8 mouse cellular contexts compared by ENCODE assay signal in genomic region chr8:84730541-84731370, GRCm38 (mm10). TPM values are rescaled to one million over a fixed set of nuclear protein-coding genes. Genes with fewer than 3 reads are reported as not detected.
A peak's percentile ranks its signal among the peaks of the same experiment; 100 is the strongest.
DNase-seq lines count a peak whose midpoint lies in the region; ATAC-seq and TF ChIP-seq lines count a peak whose summit lies in the region.

No protein-coding gene starts in this region.

- H3K9ac ChIP-seq in intestine, embryonic 16.5 days (ENCODE audit: low read depth, low read length) = peak overlapping the region; percentile 51; the same call in 1 of the 2 replicates

- no peaks in the 10 kb centered on the region for H3K9me3 ChIP-seq in intestine, embryonic 16.5 days (ENCODE audit: control insufficient read depth, low read length)

- TF ChIP-seq POLR2A in myocyte (IDR thresholded peaks at IDR 0.05; ENCODE audit: insufficient read length, low read depth) = no peak

- no peaks in the 10 kb centered on the region for H3K36me3 ChIP-seq in intestine, embryonic 16.5 days (ENCODE audit: control insufficient read depth, insufficient read depth, low read length)
- peaks cover 10% of the 10 kb centered on the region for H3K36me3 ChIP-seq in myocyte (ENCODE audit: control insufficient read depth, insufficient read depth)

- H3K4me1 ChIP-seq in intestine, embryonic 16.5 days (ENCODE audit: control insufficient read depth, insufficient read depth, low read length) = peaks cover 36% of the 10 kb centered on the region

- ATAC-seq in intestine, embryonic 16.5 days = peak; percentile 72

- H3K79me2 ChIP-seq in myocyte (ENCODE audit: control insufficient read depth, insufficient read depth) = peaks cover 23% of the 10 kb centered on the region

- H3K27ac ChIP-seq in intestine, embryonic 16.5 days (ENCODE audit: low read length) = peak overlapping the region; percentile 50; the same call in 1 of the 2 replicates

- no peak overlapping the region for H3K4me2 ChIP-seq in intestine, embryonic 16.5 days (ENCODE audit: low read depth, low read length)
- peak overlapping the region; percentile 42 for H3K4me2 ChIP-seq in myocyte (ENCODE audit: low read depth)

- no peak overlapping the region for H3ac ChIP-seq in myocyte (ENCODE audit: control insufficient read depth, insufficient read length)

- peak; percentile 69 to 71 for DNase-seq in cerebellum, postnatal 10 days
- DNase-seq in cerebellum, adult 11 months = no peak
- DNase-seq in Muller cell, postnatal 12 days (ENCODE audit: inconsistent ontology term) = peak; percentile 84
- DNase-seq in gastrocnemius, postnatal 14 days = peak; percentile 79
- DNase-seq in thymus, postnatal 36 days = no peak
- no peak for DNase-seq in right cerebral cortex, postnatal 36 days (ENCODE audit: low spot score in 2 of 2)

- WGBS in intestine, embryonic 16.5 days = 41% methylated on average over 9 of the region's 9 CpGs

- H3K27me3 ChIP-seq in intestine, embryonic 16.5 days (replicated peaks; ENCODE audit: control insufficient read depth, insufficient read depth, low read length) = no peaks in the 10 kb centered on the region
- no peaks in the 10 kb centered on the region for H3K27me3 ChIP-seq in myocyte (ENCODE audit: control insufficient read depth, insufficient read depth, insufficient read length)

- intact Hi-C loops in gastrocnemius, postnatal 14 days (cut with DNase I; ENCODE audit: low total_unique reads) = no loop called here

- no peak overlapping the region for H3K4me3 ChIP-seq in intestine, embryonic 16.5 days (ENCODE audit: low read length)
- no peak overlapping the region for H3K4me3 ChIP-seq in myocyte

TF ChIP-seq in myocyte, 11 proteins besides CTCF, POLR2A, EP300 and RAD21:
- TF ChIP-seq MYOG (IDR thresholded peaks at IDR 0.05; ENCODE audit: control insufficient read depth in 1 of 3, insufficient read depth in 1 of 3, insufficient read length in 2 of 3, low read depth in 2 of 3) (peak in 1 of 3 experiments; percentile 57), SRF (IDR thresholded peaks at IDR 0.05; ENCODE audit: control insufficient read depth, insufficient read length, low read depth) (no peak), E2F4 (IDR thresholded peaks at IDR 0.05; ENCODE audit: insufficient read depth) (no peak), REST (IDR thresholded peaks at IDR 0.05; ENCODE audit: insufficient read depth, insufficient read length) (no peak), TCF3 (IDR thresholded peaks at IDR 0.05; ENCODE audit: insufficient read length, low read depth) (no peak), MYOD1 (IDR thresholded peaks at IDR 0.05; ENCODE audit: control insufficient read depth in 1 of 3, insufficient read length in 2 of 3, low read depth in 2 of 3) (peak in 2 of 3 experiments; percentile 57 to 63), TCF12 (IDR thresholded peaks at IDR 0.05; ENCODE audit: insufficient read depth, poor library complexity, severe bottlenecking) (peak; percentile 2), USF1 (IDR thresholded peaks at IDR 0.05; ENCODE audit: low read depth) (no peak), CEBPB (IDR thresholded peaks at IDR 0.05; ENCODE audit: insufficient read depth, poor library complexity, severe bottlenecking) (no peak), MAX (IDR thresholded peaks at IDR 0.05; ENCODE audit: low read depth) (no peak), POLR2AphosphoS2 (IDR thresholded peaks at IDR 0.05; ENCODE audit: insufficient read length, low read depth) (no peak)

RNA-seq across cellular contexts. Expression of gene G430095P16Rik, which starts 7.9 kb away (rescaled TPM):
- 1 to 10 TPM in 1 of 2 experiments, under 1 TPM in 1; 0.66 to 1.1 TPM for total RNA-seq in gastrocnemius, postnatal 14 days (2021)
- polyA plus RNA-seq in intestine, embryonic 16.5 days (2015; fragmentation: Nextera tagmentation; extraction: Ambion mirVana) = 2.0 and 2.6 TPM in 2 replicates
- 9.4 TPM for polyA plus RNA-seq in myocyte (2012; fragmentation: generic; extraction: Trizol)

RNA-seq across cellular contexts. Expression of gene Lyl1, which starts 29.5 kb away (rescaled TPM):
- 1 to 10 TPM; 2.7 to 2.9 TPM for total RNA-seq in gastrocnemius, postnatal 14 days (2021)
- 4.9 and 5.0 TPM in 2 replicates for polyA plus RNA-seq in intestine, embryonic 16.5 days (2015; fragmentation: Nextera tagmentation; extraction: Ambion mirVana)
- not detected for polyA plus RNA-seq in myocyte (2012; fragmentation: generic; extraction: Trizol)

RNA-seq across cellular contexts. Expression of gene Nacc1, which starts 43.1 kb away (rescaled TPM):
- total RNA-seq in gastrocnemius, postnatal 14 days (2021) = 10 to 100 TPM; 25.7 to 33.6 TPM
- polyA plus RNA-seq in intestine, embryonic 16.5 days (2015; fragmentation: Nextera tagmentation; extraction: Ambion mirVana) = 11.0 and 14.8 TPM in 2 replicates
- polyA plus RNA-seq in myocyte (2012; fragmentation: generic; extraction: Trizol) = 56.1 TPM

RNA-seq across cellular contexts. Expression of gene Trmt1, which starts 44.6 kb away (rescaled TPM):
- total RNA-seq in gastrocnemius, postnatal 14 days (2021) = 10 to 100 TPM; 26.0 to 36.2 TPM
- polyA plus RNA-seq in intestine, embryonic 16.5 days (2015; fragmentation: Nextera tagmentation; extraction: Ambion mirVana) = 60.0 and 67.1 TPM in 2 replicates
- 94.4 TPM for polyA plus RNA-seq in myocyte (2012; fragmentation: generic; extraction: Trizol)

Comparison
In these comparisons a context has a peak if more than half of its experiments do, and no peak if none do; other contexts are left out.
1. DNase-seq: peak in cerebellum, postnatal 10 days (2 of 2), Muller cell, postnatal 12 days (single experiment) and gastrocnemius, postnatal 14 days (single experiment); none in cerebellum, adult 11 months (single experiment), thymus, postnatal 36 days (0 of 2) and right cerebral cortex, postnatal 36 days (0 of 2).